Mouse (Mus musculus) kidney, adult 2 months (tissue): ENCODE results near the gene Catsper3. TPM values are rescaled to one million over a fixed set of nuclear protein-coding genes. Genes with fewer than 3 reads are reported as not detected.
A peak's percentile ranks its signal among the peaks of the same experiment; 100 is the strongest.

ENCODE experiments used
- DNase-seq: peaks from one replicate; pipeline ENCODE4 v3.0.0; 2021
- H3K27ac ChIP-seq: fragments of 200-500 bp; 2 replicates; pipeline ENCODE4 v1.5.1; 2012; ENCODE audit warnings: low read depth, low read length, control low read depth, inconsistent platforms; ENCODE audit not compliant: insufficient read depth
- H3K27me3 ChIP-seq: fragments of 200-500 bp; replicated peaks from 2 replicates; pipeline ENCODE4 v1.6.1; 2012; ENCODE audit warnings: mild to moderate bottlenecking, moderate library complexity, low read length, inconsistent platforms; ENCODE audit not compliant: control insufficient read depth, insufficient read depth
- H3K36me3 ChIP-seq: fragments of 200-500 bp; 2 replicates; pipeline ENCODE4 v1.6.1; 2012; ENCODE audit warnings: mild to moderate bottlenecking, moderate library complexity, low read length, inconsistent platforms; ENCODE audit not compliant: control insufficient read depth, insufficient read depth
- H3K4me1 ChIP-seq: fragments of 200-500 bp; 2 replicates; pipeline ENCODE4 v1.6.1; 2011; ENCODE audit warnings: low read length; ENCODE audit not compliant: control insufficient read depth, insufficient read depth
- H3K4me3 ChIP-seq: fragments of 200-500 bp; 2 replicates; pipeline ENCODE4 v1.5.1; 2011; ENCODE audit warnings: mild to moderate bottlenecking, low read depth, low read length, control low read depth; ENCODE audit not compliant: insufficient read depth
- CTCF ChIP-seq: fragments of 200-500 bp; conservative IDR thresholded peaks from 2 replicates; pipeline ENCODE4 v1.5.1; 2011; ENCODE audit warnings: low read depth, mild to moderate bottlenecking, control low read depth, low read length, moderate library complexity, mixed read lengths; ENCODE audit not compliant: insufficient read depth, insufficient read length
- POLR2A ChIP-seq: fragments of 200-500 bp; IDR thresholded peaks from one replicate; pipeline ENCODE4 v1.6.1; 2011; ENCODE audit warnings: low read depth, low read length, control low read depth
- WGBS: fragments of 180-500 bp; shearing (Covaris S2); methylation state at CpG from one replicate; pipeline ENCODE4 v1.1.7; 2018; 5-methylcytosine and 5-hydroxymethylcytosine counted together
- polyA plus RNA-seq: library from polyadenylated mRNA; depleted of rRNA; stranded (reverse); fragments of >200 nt; gene quantifications from 2 replicates; pipeline ENCODE4 v1.2.3, GENCODE M21; 2012; rRNA removed

Gene Catsper3
- 0.19 and 0.30 TPM in 2 replicates for polyA plus RNA-seq

- Histone ChIP-seq H3K4me3 (no peak within 1 kb of the TSS), H3K36me3 (no peaks in the 10 kb centered on the region), H3K27me3 (no peaks in the 10 kb centered on the region), H3K27ac (no peak within 1 kb of the TSS), H3K4me1 (no peaks in the 10 kb centered on the region)
- TF ChIP-seq POLR2A: no peak
- TF ChIP-seq CTCF: no peak
- no peak for DNase-seq
- 97% methylated on average over 3 of the region's 3 CpGs for WGBS
Observed at GRCm38 (mm10) chr13:55784268-55784667, at the start of gene Catsper3. Gene Catsper3, plus strand, starts transcription at chr13:55784568.

- H3K4me3 ChIP-seq: no peak overlapping the region
- no peak for TF ChIP-seq CTCF
- TF ChIP-seq POLR2A: no peak
- no peak overlapping the region for H3K27ac ChIP-seq
- no peaks in the 10 kb centered on the region for H3K4me1 ChIP-seq
- no peak for DNase-seq
- H3K36me3 ChIP-seq: no peaks in the 10 kb centered on the region
- WGBS: 93% methylated on average over 8 of the region's 8 CpGs
- no peaks in the 10 kb centered on the region for H3K27me3 ChIP-seq
Observed at GRCm38 (mm10) chr13:55737885-55738284, 46.5 kb upstream of the Catsper3 start.

GRCm38 (mm10) chr13:55742306-55742705 lies 42.1 kb upstream of the Catsper3 start:
- 62% methylated on average over 8 of the region's 8 CpGs for WGBS
- DNase-seq: no peak
- no peaks in the 10 kb centered on the region for H3K36me3 ChIP-seq
- H3K4me1 ChIP-seq: no peaks in the 10 kb centered on the region
- H3K27me3 ChIP-seq: no peaks in the 10 kb centered on the region
- TF ChIP-seq POLR2A (no peak), CTCF (no peak)
- no peak overlapping the region for H3K27ac ChIP-seq
- H3K4me3 ChIP-seq: no peak overlapping the region

- TF ChIP-seq POLR2A (no peak), CTCF (no peak)
- Histone ChIP-seq H3K27ac (no peak overlapping the region), H3K27me3 (no peaks in the 10 kb centered on the region), H3K4me3 (no peak overlapping the region), H3K36me3 (no peaks in the 10 kb centered on the region), H3K4me1 (no peaks in the 10 kb centered on the region)
- DNase-seq: no peak
- 85% methylated on average over 13 of the region's 13 CpGs for WGBS
Observed at GRCm38 (mm10) chr13:55754380-55754779, 30.0 kb upstream of the Catsper3 start.

GRCm38 (mm10) chr13:55756789-55757188 lies 27.6 kb upstream of the Catsper3 start:
- no peak overlapping the region for H3K27ac ChIP-seq
- no peak for DNase-seq
- no peak overlapping the region; the same call in 1 of the 2 replicates for H3K4me3 ChIP-seq

GRCm38 (mm10) chr13:55757645-55758044 lies 26.7 kb upstream of the Catsper3 start:
- WGBS: 94% methylated on average over 6 of the region's 6 CpGs
- H3K4me3 ChIP-seq: no peak overlapping the region
- peak; percentile 16 for DNase-seq

More at GRCm38 (mm10) chr13:55756789-55757188, 27.6 kb upstream of the Catsper3 start:
- TF ChIP-seq CTCF (no peak), POLR2A (no peak)
- Histone ChIP-seq H3K36me3 (no peaks in the 10 kb centered on the region), H3K27me3 (no peaks in the 10 kb centered on the region), H3K4me1 (no peaks in the 10 kb centered on the region)
- WGBS: 41% methylated on average over 8 of the region's 8 CpGs

GRCm38 (mm10) chr13:55760576-55760975 lies 23.8 kb upstream of the Catsper3 start:
- H3K36me3 ChIP-seq: no peaks in the 10 kb centered on the region
- no peaks in the 10 kb centered on the region for H3K4me1 ChIP-seq
- H3K27ac ChIP-seq: no peak overlapping the region
- H3K4me3 ChIP-seq: no peak overlapping the region
- peak; percentile 52 for DNase-seq
- no peaks in the 10 kb centered on the region for H3K27me3 ChIP-seq
- no peak for TF ChIP-seq POLR2A
- no peak for TF ChIP-seq CTCF
- 33% methylated on average over 10 of the region's 10 CpGs for WGBS

More at GRCm38 (mm10) chr13:55757645-55758044, 26.7 kb upstream of the Catsper3 start:
- TF ChIP-seq POLR2A: no peak
- peak; percentile 48; the same call in 1 of the 2 replicates for TF ChIP-seq CTCF
- Histone ChIP-seq H3K36me3 (no peaks in the 10 kb centered on the region), H3K4me1 (no peaks in the 10 kb centered on the region), H3K27me3 (no peaks in the 10 kb centered on the region), H3K27ac (no peak overlapping the region)

GRCm38 (mm10) chr13:55761486-55761885 lies 22.9 kb upstream of the Catsper3 start:
- Histone ChIP-seq H3K4me3 (no peak overlapping the region), H3K27me3 (no peaks in the 10 kb centered on the region), H3K4me1 (no peaks in the 10 kb centered on the region), H3K27ac (no peak overlapping the region), H3K36me3 (no peaks in the 10 kb centered on the region)
- no peak for DNase-seq
- 81% methylated on average over 10 of the region's 10 CpGs for WGBS
- TF ChIP-seq CTCF: no peak
- no peak for TF ChIP-seq POLR2A
